Mouse (Mus musculus): Measurements from ENCODE around the gene Zfp867. TPM values are rescaled to one million over a fixed set of nuclear protein-coding genes. Genes with fewer than 3 reads are reported as not detected.

The Zfp867 gene
- polyA plus RNA-seq, 1 experiment from 2014 or later: 7.7 TPM

- no peak for TF ChIP-seq CTCF (IDR thresholded peaks at IDR 0.05; ENCODE audit: low read depth)
- H3K9me3 ChIP-seq (ENCODE audit: low read depth, low read length): peaks cover 19% of the 10 kb centered on the region
- ATAC-seq (ENCODE audit: insufficient read depth) (peak; percentile 95), DNase-seq (peak; percentile 75)
- no peaks in the 10 kb centered on the region for H3K27me3 ChIP-seq (ENCODE audit: insufficient read depth, low read length)
- H3K9ac ChIP-seq: no peak overlapping the region
- WGBS: 22% methylated on average over 5 of the region's 5 CpGs
- no peak overlapping the region for H3K4me2 ChIP-seq
- H3K4me1 ChIP-seq (ENCODE audit: insufficient read depth): no peaks in the 10 kb centered on the region
- no peak overlapping the region for H3K4me3 ChIP-seq (ENCODE audit: low read depth, low read length)
- H3K27ac ChIP-seq (ENCODE audit: low read depth): peak overlapping the region; percentile 84
- H3K36me3 ChIP-seq (ENCODE audit: insufficient read depth): peaks cover 70% of the 10 kb centered on the region
Measured at GRCm38 (mm10) chr11:59458973-59459372, 13.3 kb downstream of the Zfp867 start.

GRCm38 (mm10) chr11:59456891-59457290 lies 15.4 kb downstream of the Zfp867 start:
- no peaks in the 10 kb centered on the region for H3K27me3 ChIP-seq (ENCODE audit: insufficient read depth, low read length)
- 86% methylated on average over 2 of the region's 2 CpGs for WGBS
- TF ChIP-seq CTCF (IDR thresholded peaks at IDR 0.05; ENCODE audit: low read depth): no peak
- H3K27ac ChIP-seq (ENCODE audit: low read depth): no peak overlapping the region
- H3K9ac ChIP-seq: no peak overlapping the region
- no peak for DNase-seq
- H3K4me1 ChIP-seq (ENCODE audit: insufficient read depth): no peaks in the 10 kb centered on the region
- no peak for ATAC-seq (ENCODE audit: insufficient read depth)
- no peak overlapping the region for H3K4me3 ChIP-seq (ENCODE audit: low read depth, low read length)
- H3K4me2 ChIP-seq: no peak overlapping the region
- no peaks in the 10 kb centered on the region; the same call in 1 of the 2 replicates for H3K9me3 ChIP-seq (ENCODE audit: low read depth, low read length)
- H3K36me3 ChIP-seq (ENCODE audit: insufficient read depth): peaks cover 63% of the 10 kb centered on the region

GRCm38 (mm10) chr11:59456346-59456745 lies 15.9 kb downstream of the Zfp867 start:
- H3K4me1 ChIP-seq (ENCODE audit: insufficient read depth): no peaks in the 10 kb centered on the region
- no peaks in the 10 kb centered on the region for H3K27me3 ChIP-seq (ENCODE audit: insufficient read depth, low read length)
- no peaks in the 10 kb centered on the region; the same call in 1 of the 2 replicates for H3K9me3 ChIP-seq (ENCODE audit: low read depth, low read length)
- H3K4me3 ChIP-seq (ENCODE audit: low read depth, low read length): no peak overlapping the region
- H3K36me3 ChIP-seq (ENCODE audit: insufficient read depth): peaks cover 61% of the 10 kb centered on the region
- 100% methylated on average over 2 of the region's 2 CpGs for WGBS
- ATAC-seq (ENCODE audit: insufficient read depth) (no peak), DNase-seq (no peak)
- no peak overlapping the region for H3K27ac ChIP-seq (ENCODE audit: low read depth)
- no peak for TF ChIP-seq CTCF (IDR thresholded peaks at IDR 0.05; ENCODE audit: low read depth)
- H3K4me2 ChIP-seq: no peak overlapping the region
- H3K9ac ChIP-seq: no peak overlapping the region

GRCm38 (mm10) chr11:59451086-59451485 lies 21.2 kb downstream of the Zfp867 start, which contains the start of gene Snap47:
Gene Snap47 (minus strand): TSS chr11:59451186.
- Histone ChIP-seq H3K4me3 (ENCODE audit: low read depth, low read length) (peak within 1 kb of the TSS; percentile 73), H3K27me3 (ENCODE audit: insufficient read depth, low read length) (no peaks in the 10 kb centered on the region), H3K36me3 (ENCODE audit: insufficient read depth) (peaks cover 36% of the 10 kb centered on the region), H3K4me1 (ENCODE audit: insufficient read depth) (peaks cover 7% of the 10 kb centered on the region), H3K27ac (ENCODE audit: low read depth) (peak within 1 kb of the TSS; percentile 80), H3K9me3 (ENCODE audit: low read depth, low read length) (no peaks in the 10 kb centered on the region), H3K9ac (peak within 1 kb of the TSS; percentile 69), H3K4me2 (peak within 1 kb of the TSS; percentile 94)
- ATAC-seq (ENCODE audit: insufficient read depth): no peak
- DNase-seq: no peak
- 70% methylated on average over 4 of the region's 4 CpGs for WGBS
- no peak for TF ChIP-seq CTCF (IDR thresholded peaks at IDR 0.05; ENCODE audit: low read depth)

GRCm38 (mm10) chr11:59450230-59450771 lies 22.0 kb downstream of the Zfp867 start:
- H3K4me3 ChIP-seq (ENCODE audit: low read depth, low read length): peak overlapping the region; percentile 73
- H3K27me3 ChIP-seq (ENCODE audit: insufficient read depth, low read length): no peaks in the 10 kb centered on the region
- ATAC-seq (ENCODE audit: insufficient read depth): peak; percentile 81
- H3K36me3 ChIP-seq (ENCODE audit: insufficient read depth): peaks cover 28% of the 10 kb centered on the region
- peak overlapping the region; percentile 80 for H3K27ac ChIP-seq (ENCODE audit: low read depth)
- H3K9ac ChIP-seq: peak overlapping the region; percentile 69
- H3K4me1 ChIP-seq (ENCODE audit: insufficient read depth): peaks cover 7% of the 10 kb centered on the region
- DNase-seq: peak; percentile 52
- TF ChIP-seq CTCF (IDR thresholded peaks at IDR 0.05; ENCODE audit: low read depth): peak; percentile 26
- H3K4me2 ChIP-seq: peak overlapping the region; percentile 94
- WGBS: under 1% methylated on average over 38 of the region's 38 CpGs
- no peaks in the 10 kb centered on the region for H3K9me3 ChIP-seq (ENCODE audit: low read depth, low read length)

- Histone ChIP-seq H3K4me3 (ENCODE audit: low read depth, low read length) (peak within 1 kb of the TSS; percentile 73), H3K36me3 (ENCODE audit: insufficient read depth) (peaks cover 23% of the 10 kb centered on the region), H3K27ac (ENCODE audit: low read depth) (peak within 1 kb of the TSS; percentile 80), H3K4me1 (ENCODE audit: insufficient read depth) (peaks cover 7% of the 10 kb centered on the region), H3K9me3 (ENCODE audit: low read depth, low read length) (no peaks in the 10 kb centered on the region), H3K9ac (peak within 1 kb of the TSS; percentile 69), H3K27me3 (ENCODE audit: insufficient read depth, low read length) (no peaks in the 10 kb centered on the region), H3K4me2 (peak within 1 kb of the TSS; percentile 94)
- ATAC-seq (ENCODE audit: insufficient read depth): peak; percentile 97
- peak; percentile 94 for DNase-seq
- no peak for TF ChIP-seq CTCF (IDR thresholded peaks at IDR 0.05; ENCODE audit: low read depth)
- WGBS: under 1% methylated on average over 31 of the region's 40 CpGs
Measured at GRCm38 (mm10) chr11:59449741-59450229, 22.5 kb downstream of the Zfp867 start, which contains the start of gene Jmjd4. Gene Jmjd4 (plus strand): TSS chr11:59450045.

- no peaks in the 10 kb centered on the region for H3K9me3 ChIP-seq (ENCODE audit: low read depth, low read length)
- H3K4me3 ChIP-seq (ENCODE audit: low read depth, low read length): no peak overlapping the region
- no peak overlapping the region for H3K27ac ChIP-seq (ENCODE audit: low read depth)
- no peak for DNase-seq
- ATAC-seq (ENCODE audit: insufficient read depth): no peak
- peaks cover 1% of the 10 kb centered on the region; the same call in 1 of the 2 replicates for H3K36me3 ChIP-seq (ENCODE audit: insufficient read depth)
- H3K4me1 ChIP-seq (ENCODE audit: insufficient read depth): no peaks in the 10 kb centered on the region
- no peak overlapping the region for H3K9ac ChIP-seq
- peak; percentile 26; the same call in 1 of the 2 replicates for TF ChIP-seq CTCF (IDR thresholded peaks at IDR 0.05; ENCODE audit: low read depth)
- H3K4me2 ChIP-seq: no peak overlapping the region
- H3K27me3 ChIP-seq (ENCODE audit: insufficient read depth, low read length): no peaks in the 10 kb centered on the region
Measured at GRCm38 (mm10) chr11:59443102-59443501, 29.2 kb downstream of the Zfp867 start.
